12 mouse cellular contexts compared by ENCODE assay signal in genomic region chr14:98067273-98067905, GRCm38 (mm10).
A peak's percentile ranks its signal among the peaks of the same experiment; 100 is the strongest.
DNase-seq lines count a peak whose midpoint lies in the region; ATAC-seq and TF ChIP-seq lines count a peak whose summit lies in the region.
"Had no signal": no experiment of that assay in that cellular context is flagged by ENCODE, and none has a peak within 500 bp of the region (broad histone marks: within the 10 kb centered on the region; RNA-seq: fewer than 3 reads in every experiment).

No protein-coding gene starts in this region.

- H3K9me3 ChIP-seq in heart, embryonic 10.5 days, result no peaks in the 10 kb centered on the region
- H3K9me3 ChIP-seq in lung, embryonic 14.5 days (ENCODE audit: low read depth, low read length), result no peaks in the 10 kb centered on the region
- H3K9me3 ChIP-seq: hindbrain, embryonic 12.5 days; neural tube, embryonic 12.5 days had no signal

- DNase-seq in heart, adult 18-20 months, result peak; percentile 38 to 53
- DNase-seq in heart, embryonic 10.5 days (ENCODE audit: low spot score), result no peak
- peak; percentile 48 for DNase-seq in lung, embryonic 14.5 days
- DNase-seq in lung, adult 2 months, result no peak
- peak; percentile 10 to 20 for DNase-seq in heart, postnatal 10 days
- DNase-seq in layer of hippocampus, adult 9-10 months (ENCODE audit: low spot score), result no peak
- no peak for DNase-seq in cerebellum, adult 9-11 months
- no peak for DNase-seq in left cerebral cortex, postnatal 10 days (ENCODE audit: extremely low spot score in 1 of 2, low spot score in 2 of 2)
- DNase-seq: thymus, postnatal 14 days had no signal

- no peaks in the 10 kb centered on the region for H3K27me3 ChIP-seq in heart, embryonic 10.5 days (ENCODE audit: insufficient read depth, poor library complexity, severe bottlenecking)
- no peaks in the 10 kb centered on the region for H3K27me3 ChIP-seq in lung, embryonic 14.5 days (ENCODE audit: insufficient read depth, low read length)
- H3K27me3 ChIP-seq: CH12.LX; hindbrain, embryonic 12.5 days; neural tube, embryonic 12.5 days had no signal

- H3K4me1 ChIP-seq in heart, embryonic 10.5 days, result peaks cover 13% of the 10 kb centered on the region
- H3K4me1 ChIP-seq in lung, embryonic 14.5 days (ENCODE audit: insufficient read depth), result 0 out of 2 replicates have a peak, but pooled peaks cover under 1% of the 10 kb centered on the region
- no peaks in the 10 kb centered on the region for H3K4me1 ChIP-seq in lung, adult 2 months (ENCODE audit: control insufficient read depth, insufficient read depth, low read length)

- no peak overlapping the region for H3K9ac ChIP-seq in lung, embryonic 14.5 days
- H3K9ac ChIP-seq: hindbrain, embryonic 12.5 days; neural tube, embryonic 12.5 days had no signal

- no peak for TF ChIP-seq CTCF in lung, embryonic 14.5 days (IDR thresholded peaks at IDR 0.05; ENCODE audit: low read depth)
- TF ChIP-seq CTCF in lung, adult 2 months (IDR thresholded peaks at IDR 0.05; ENCODE audit: insufficient read depth, low read length), result no peak

- intact Hi-C loops in heart, postnatal 10 days (cut with DNase I), result no loop called here
- intact Hi-C loops in left cerebral cortex, postnatal 10 days (cut with DNase I), result no loop called here

- no peaks in the 10 kb centered on the region for H3K36me3 ChIP-seq in heart, embryonic 10.5 days
- H3K36me3 ChIP-seq in lung, embryonic 14.5 days (ENCODE audit: insufficient read depth), result no peaks in the 10 kb centered on the region
- H3K36me3 ChIP-seq: hindbrain, embryonic 12.5 days; neural tube, embryonic 12.5 days had no signal

- H3K27ac ChIP-seq in heart, embryonic 10.5 days, result no peak overlapping the region
- H3K27ac ChIP-seq in lung, embryonic 14.5 days (ENCODE audit: low read depth), result no peak overlapping the region
- H3K27ac ChIP-seq: hindbrain, embryonic 12.5 days; neural tube, embryonic 12.5 days had no signal

- 78% methylated on average over 4 of the region's 4 CpGs for WGBS in heart, embryonic 10.5 days
- 66% methylated on average over 4 of the region's 4 CpGs for WGBS in lung, embryonic 14.5 days
- WGBS in lung, adult 2 months, result 59% methylated on average over 4 of the region's 4 CpGs

- ATAC-seq in lung, embryonic 14.5 days (ENCODE audit: insufficient read depth), result no peak

- no peak overlapping the region for H3K4me2 ChIP-seq in lung, embryonic 14.5 days
- H3K4me2 ChIP-seq: hindbrain, embryonic 12.5 days; neural tube, embryonic 12.5 days had no signal

- H3K4me3 ChIP-seq in heart, embryonic 10.5 days, result no peak overlapping the region
- H3K4me3 ChIP-seq in lung, embryonic 14.5 days (ENCODE audit: low read depth, low read length), result no peak overlapping the region
- no peak overlapping the region for H3K4me3 ChIP-seq in lung, adult 2 months (replicated peaks; ENCODE audit: extremely low read depth, low read depth, low read length)
- H3K4me3 ChIP-seq: hindbrain, embryonic 12.5 days; neural tube, embryonic 12.5 days had no signal

- no peak for TF ChIP-seq POLR2A in lung, adult 2 months (IDR thresholded peaks at IDR 0.05; ENCODE audit: borderline replicate concordance, extremely low read depth, low read depth, low read length)

Comparison
In these comparisons a context has a peak if more than half of its experiments do, and no peak if none do; other contexts are left out.
1. DNase-seq: peak in heart, adult 18-20 months (2 of 2), lung, embryonic 14.5 days (single experiment) and heart, postnatal 10 days (2 of 2); none in heart, embryonic 10.5 days (single experiment), lung, adult 2 months (single experiment), layer of hippocampus, adult 9-10 months (single experiment), cerebellum, adult 9-11 months (single experiment) and left cerebral cortex, postnatal 10 days (0 of 2).